Mouse (Mus musculus): Measurements from ENCODE around the gene Foxo3. TPM values are rescaled to one million over a fixed set of nuclear protein-coding genes. Genes with fewer than 3 reads are reported as not detected.

Foxo3 gene
- polyA plus RNA-seq, 1 experiment from 2014 or later, result 14.5 TPM

GRCm38 (mm10) chr10:42202561-42202960 is 74.0 kb downstream of the Foxo3 start:
- Histone ChIP-seq H3K27ac (peak overlapping the region; percentile 50), H3K4me2 (0 out of 2 replicates have a peak overlapping the region, but pooled peaks have one; percentile 4), H3K36me3 (peaks cover 50% of the 10 kb centered on the region), H3K27me3 (no peaks in the 10 kb centered on the region), H3K4me1 (replicated peaks) (peaks cover 79% of the 10 kb centered on the region), H3K9me3 (replicated peaks) (no peaks in the 10 kb centered on the region), H3K9ac (no peak overlapping the region), H3K4me3 (replicated peaks) (no peak overlapping the region)
- DNase-seq, result no peak
- 70% methylated on average over 8 of the region's 8 CpGs for WGBS (ENCODE audit: insufficient replicate concordance)
- peak; percentile 50 for ATAC-seq (ENCODE audit: low read depth)

GRCm38 (mm10) chr10:42199472-42199871 is 77.1 kb downstream of the Foxo3 start:
- Histone ChIP-seq H3K27ac (peak overlapping the region; percentile 68), H3K4me2 (no peak overlapping the region), H3K9me3 (replicated peaks) (no peaks in the 10 kb centered on the region), H3K9ac (no peak overlapping the region), H3K4me3 (replicated peaks) (no peak overlapping the region), H3K4me1 (replicated peaks) (peaks cover 83% of the 10 kb centered on the region), H3K27me3 (no peaks in the 10 kb centered on the region), H3K36me3 (peaks cover 62% of the 10 kb centered on the region)
- peak; percentile 68 for DNase-seq
- 42% methylated on average over 3 of the region's 3 CpGs for WGBS (ENCODE audit: insufficient replicate concordance)
- ATAC-seq (ENCODE audit: low read depth), result peak; percentile 66

- 45% methylated on average over 3 of the region's 3 CpGs for WGBS (ENCODE audit: insufficient replicate concordance)
Measured at GRCm38 (mm10) chr10:42198682-42199081, 77.9 kb downstream of the Foxo3 start.

GRCm38 (mm10) chr10:42194784-42195183 is 81.8 kb downstream of the Foxo3 start:
- DNase-seq (no peak), ATAC-seq (ENCODE audit: low read depth) (no peak)
- no peak overlapping the region for H3K27ac ChIP-seq
- WGBS (ENCODE audit: insufficient replicate concordance), result 46% methylated on average over 6 of the region's 6 CpGs
- H3K4me1 ChIP-seq (replicated peaks), result peaks cover 86% of the 10 kb centered on the region
- peaks cover 88% of the 10 kb centered on the region for H3K36me3 ChIP-seq
- H3K27me3 ChIP-seq, result no peaks in the 10 kb centered on the region
- H3K9me3 ChIP-seq (replicated peaks), result no peaks in the 10 kb centered on the region
- no peak overlapping the region for H3K4me3 ChIP-seq (replicated peaks)
- no peak overlapping the region for H3K4me2 ChIP-seq
- H3K9ac ChIP-seq, result no peak overlapping the region

More at GRCm38 (mm10) chr10:42198682-42199081, 77.9 kb downstream of the Foxo3 start:
- Histone ChIP-seq H3K9me3 (replicated peaks) (no peaks in the 10 kb centered on the region), H3K36me3 (peaks cover 65% of the 10 kb centered on the region), H3K27me3 (no peaks in the 10 kb centered on the region), H3K4me3 (replicated peaks) (no peak overlapping the region), H3K4me2 (no peak overlapping the region), H3K9ac (no peak overlapping the region), H3K27ac (no peak overlapping the region), H3K4me1 (replicated peaks) (peaks cover 83% of the 10 kb centered on the region)
- ATAC-seq (ENCODE audit: low read depth) (no peak), DNase-seq (no peak)

- Histone ChIP-seq H3K36me3 (peaks cover 96% of the 10 kb centered on the region), H3K4me1 (replicated peaks) (peaks cover 86% of the 10 kb centered on the region), H3K9ac (no peak overlapping the region), H3K4me3 (replicated peaks) (no peak overlapping the region), H3K27me3 (no peaks in the 10 kb centered on the region), H3K4me2 (no peak overlapping the region), H3K9me3 (replicated peaks) (no peaks in the 10 kb centered on the region), H3K27ac (no peak overlapping the region)
- ATAC-seq (ENCODE audit: low read depth), result no peak
- DNase-seq, result no peak
- WGBS (ENCODE audit: insufficient replicate concordance), result 85% methylated on average over 4 of the region's 4 CpGs
Measured at GRCm38 (mm10) chr10:42193981-42194380, 82.6 kb downstream of the Foxo3 start.

GRCm38 (mm10) chr10:42192951-42193350 is 83.6 kb downstream of the Foxo3 start:
- Histone ChIP-seq H3K36me3 (peaks cover 100% of the 10 kb centered on the region), H3K4me2 (no peak overlapping the region), H3K9ac (0 out of 2 replicates have a peak overlapping the region, but pooled peaks have one; percentile 11), H3K9me3 (replicated peaks) (no peaks in the 10 kb centered on the region), H3K27me3 (no peaks in the 10 kb centered on the region), H3K4me3 (replicated peaks) (no peak overlapping the region), H3K27ac (no peak overlapping the region), H3K4me1 (replicated peaks) (peaks cover 89% of the 10 kb centered on the region)
- 48% methylated on average over 6 of the region's 6 CpGs for WGBS (ENCODE audit: insufficient replicate concordance)
- no peak for ATAC-seq (ENCODE audit: low read depth)
- no peak for DNase-seq

DNA sequence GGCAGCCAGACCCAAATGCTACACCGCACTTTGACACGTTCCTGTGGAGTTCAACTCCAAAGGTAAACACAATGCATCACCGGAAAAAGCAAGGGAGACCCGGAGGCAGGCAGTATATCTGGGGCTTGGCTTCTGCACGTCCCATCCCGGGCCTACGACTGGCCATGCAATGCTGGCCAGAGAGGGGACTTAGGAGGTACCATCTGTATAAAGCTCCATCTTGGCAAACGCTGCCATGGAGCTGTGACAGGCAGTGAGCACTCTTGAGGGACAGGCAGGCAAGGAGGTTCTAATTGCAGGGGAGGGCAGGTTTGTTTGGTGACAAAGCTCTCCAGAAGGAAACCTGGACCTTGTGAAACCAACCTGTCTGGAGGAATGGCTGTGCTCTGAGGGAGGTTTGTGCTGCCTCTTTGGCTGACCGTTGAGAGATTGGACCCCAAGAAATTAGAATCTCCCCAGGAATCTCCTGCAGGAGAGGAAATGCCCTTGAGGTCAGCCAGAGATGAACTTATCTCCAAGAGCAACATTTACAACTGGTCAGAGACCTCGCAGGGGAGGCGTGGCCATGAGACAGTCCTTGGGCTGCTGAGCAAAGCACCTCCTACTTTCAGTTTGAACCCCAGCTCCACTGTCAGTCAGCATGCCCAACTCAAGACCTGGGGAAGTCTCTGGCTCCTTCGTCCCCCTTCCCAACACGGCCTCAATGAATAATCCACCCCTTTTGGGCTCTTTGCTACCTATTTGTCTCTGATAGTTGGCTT is 86.7 kb downstream of the Foxo3 start:
- no peaks in the 10 kb centered on the region for H3K9me3 ChIP-seq (replicated peaks)
- peaks cover 99% of the 10 kb centered on the region for H3K36me3 ChIP-seq
- no peaks in the 10 kb centered on the region for H3K27me3 ChIP-seq
- peak overlapping the region; percentile 36; the same call in 1 of the 2 replicates for H3K9ac ChIP-seq
- 0 out of 2 replicates have a peak overlapping the region, but pooled peaks have one; percentile 3 for H3K4me2 ChIP-seq
- peaks cover 71% of the 10 kb centered on the region for H3K4me1 ChIP-seq (replicated peaks)
- DNase-seq (peak; percentile 25), ATAC-seq (ENCODE audit: low read depth) (0 out of 2 replicates have a peak, but pooled peaks have one; percentile 32)
- WGBS (ENCODE audit: insufficient replicate concordance), result 58% methylated on average over 13 of the region's 13 CpGs
- H3K4me3 ChIP-seq (replicated peaks), result no peak overlapping the region
- H3K27ac ChIP-seq, result 0 out of 2 replicates have a peak overlapping the region, but pooled peaks have one; percentile 21

- DNase-seq, result no peak
- Histone ChIP-seq H3K27me3 (no peaks in the 10 kb centered on the region), H3K4me2 (no peak overlapping the region), H3K36me3 (peaks cover 99% of the 10 kb centered on the region), H3K9ac (no peak overlapping the region), H3K4me1 (replicated peaks) (peaks cover 63% of the 10 kb centered on the region), H3K9me3 (replicated peaks) (no peaks in the 10 kb centered on the region), H3K27ac (no peak overlapping the region; the same call in 1 of the 2 replicates), H3K4me3 (replicated peaks) (no peak overlapping the region)
- 80% methylated on average over 8 of the region's 8 CpGs for WGBS (ENCODE audit: insufficient replicate concordance)
- ATAC-seq (ENCODE audit: low read depth), result no peak
Measured at GRCm38 (mm10) chr10:42189037-42189436, 87.5 kb downstream of the Foxo3 start.

DNA sequence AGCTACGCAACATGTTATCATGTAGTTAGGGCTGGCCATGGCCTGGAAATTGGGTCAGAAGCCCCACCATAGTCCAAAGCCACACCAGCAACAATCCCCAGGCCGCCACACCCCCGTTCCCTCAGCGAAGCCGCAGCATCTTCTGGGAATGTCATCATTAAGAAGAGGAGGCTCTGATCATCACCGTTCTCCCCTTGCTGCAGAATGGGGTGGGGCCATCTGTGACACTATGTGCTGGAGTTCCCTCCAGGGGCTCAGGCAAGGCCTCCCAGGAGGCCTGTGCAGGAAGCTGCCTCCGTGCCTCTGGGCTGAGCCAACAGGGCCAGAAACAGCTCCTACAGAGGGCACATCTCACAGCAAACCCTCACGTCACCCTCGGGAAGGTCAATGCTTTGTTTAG is 88.5 kb downstream of the Foxo3 start:
- Histone ChIP-seq H3K4me2 (no peak overlapping the region), H3K9me3 (replicated peaks) (no peaks in the 10 kb centered on the region), H3K27me3 (no peaks in the 10 kb centered on the region), H3K36me3 (peaks cover 99% of the 10 kb centered on the region), H3K4me3 (replicated peaks) (no peak overlapping the region), H3K9ac (no peak overlapping the region), H3K27ac (no peak overlapping the region), H3K4me1 (replicated peaks) (peaks cover 53% of the 10 kb centered on the region)
- no peak for ATAC-seq (ENCODE audit: low read depth)
- WGBS (ENCODE audit: insufficient replicate concordance), result 73% methylated on average over 9 of the region's 9 CpGs
- no peak for DNase-seq

- no peaks in the 10 kb centered on the region for H3K27me3 ChIP-seq
- no peaks in the 10 kb centered on the region for H3K9me3 ChIP-seq (replicated peaks)
- DNase-seq (no peak), ATAC-seq (ENCODE audit: low read depth) (no peak)
- peaks cover 42% of the 10 kb centered on the region for H3K4me1 ChIP-seq (replicated peaks)
- H3K27ac ChIP-seq, result no peak overlapping the region
- H3K4me2 ChIP-seq, result no peak overlapping the region
- H3K36me3 ChIP-seq, result peaks cover 99% of the 10 kb centered on the region
- WGBS (ENCODE audit: insufficient replicate concordance), result 90% methylated on average over 9 of the region's 9 CpGs
- H3K4me3 ChIP-seq (replicated peaks), result no peak overlapping the region
- no peak overlapping the region for H3K9ac ChIP-seq
Measured at GRCm38 (mm10) chr10:42186941-42187401, 89.6 kb downstream of the Foxo3 start.

- 80% methylated on average over 8 of the region's 8 CpGs for WGBS (ENCODE audit: insufficient replicate concordance)
- H3K4me1 ChIP-seq (replicated peaks), result no peaks in the 10 kb centered on the region
- no peak for DNase-seq
- H3K27me3 ChIP-seq, result no peaks in the 10 kb centered on the region
- H3K27ac ChIP-seq, result no peak overlapping the region
- H3K4me3 ChIP-seq (replicated peaks), result no peak overlapping the region
- no peak overlapping the region for H3K9ac ChIP-seq
- H3K36me3 ChIP-seq, result peaks cover 69% of the 10 kb centered on the region
- H3K9me3 ChIP-seq (replicated peaks), result no peaks in the 10 kb centered on the region
- ATAC-seq (ENCODE audit: low read depth), result no peak
- no peak overlapping the region for H3K4me2 ChIP-seq
Measured at GRCm38 (mm10) chr10:42180333-42180732, 96.2 kb downstream of the Foxo3 start.

All from liver, embryonic 13.5 days (tissue).